ENCODE assay signal across 27 mouse cellular contexts in the genomic region with DNA sequence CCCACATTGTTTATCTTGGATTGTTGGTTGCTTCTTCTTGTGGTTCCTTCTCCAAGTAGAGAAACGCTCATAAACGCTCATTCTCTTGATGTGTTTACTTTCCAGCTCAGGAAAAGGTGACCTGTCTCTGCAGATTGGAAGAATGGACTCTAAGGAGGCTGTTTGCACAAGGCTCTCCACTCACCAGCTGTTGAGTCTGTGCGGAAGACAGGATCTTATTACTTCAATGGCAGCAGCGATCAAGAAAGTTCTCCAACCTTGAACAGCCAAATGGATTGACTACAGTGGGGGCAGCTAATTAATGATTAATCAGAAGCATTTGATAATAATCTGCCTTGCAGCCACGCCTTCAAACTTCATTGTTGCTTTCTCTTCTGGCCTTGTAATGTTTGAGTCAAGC. TPM values are rescaled to one million over a fixed set of nuclear protein-coding genes. Genes with fewer than 3 reads are reported as not detected.
DNase-seq lines count a peak whose midpoint lies in the region; ATAC-seq and TF ChIP-seq lines count a peak whose summit lies in the region.
"Had no signal": no experiment of that assay in that cellular context is flagged by ENCODE, and none has a peak within 500 bp of the region (broad histone marks: within the 10 kb centered on the region; RNA-seq: fewer than 3 reads in every experiment).

No protein-coding gene starts in this region.

- WGBS in kidney, embryonic 15.5 days, result 19% methylated on average over 5 of the region's 5 CpGs
- WGBS in intestine, embryonic 16.5 days, result 24% methylated on average over 5 of the region's 5 CpGs
- WGBS in small intestine, adult 2 months, result 14% methylated on average over 5 of the region's 5 CpGs
- WGBS in midbrain, embryonic 10.5 days, result 80% methylated on average over 5 of the region's 5 CpGs

- H3K27me3 ChIP-seq in kidney, embryonic 15.5 days, result no peaks in the 10 kb centered on the region
- H3K27me3 ChIP-seq in intestine, embryonic 16.5 days (replicated peaks; ENCODE audit: control insufficient read depth, insufficient read depth, low read length), result no peaks in the 10 kb centered on the region
- no peaks in the 10 kb centered on the region for H3K27me3 ChIP-seq in small intestine, adult 2 months (ENCODE audit: control insufficient read depth, insufficient read depth, low read length)
- H3K27me3 ChIP-seq in midbrain, embryonic 10.5 days (ENCODE audit: low read depth, poor library complexity, severe bottlenecking), result no peaks in the 10 kb centered on the region
- H3K27me3 ChIP-seq: heart, embryonic 15.5 days; liver, embryonic 12.5 days; midbrain, embryonic 13.5 days; neural tube, embryonic 15.5 days had no signal

- H3K4me2 ChIP-seq in kidney, embryonic 15.5 days, result peak overlapping the region; percentile 23; the same call in 1 of the 2 replicates
- H3K4me2 ChIP-seq in intestine, embryonic 16.5 days (ENCODE audit: low read depth, low read length), result 0 out of 2 replicates have a peak overlapping the region, but pooled peaks have one; percentile 5
- H3K4me2 ChIP-seq: heart, embryonic 15.5 days; liver, embryonic 12.5 days; midbrain, embryonic 13.5 days; neural tube, embryonic 15.5 days had no signal

- no peak for TF ChIP-seq POLR2A in small intestine, adult 2 months (IDR thresholded peaks at IDR 0.05; ENCODE audit: low read depth, low read length)

- DNase-seq in kidney, postnatal 36 days, result no peak
- peak; percentile 57 for DNase-seq in yolk sac, embryonic 10.5 days (ENCODE audit: low spot score)
- DNase-seq in heart, adult 8-10 months (ENCODE audit: low spot score), result no peak
- DNase-seq in midbrain, embryonic 10.5 days (ENCODE audit: low spot score), result no peak
- DNase-seq: adrenal gland, adult 2 months; adrenal gland, postnatal 36 days; B cell, adult 2 months; cerebellum, adult 18-20 months; cerebellum, postnatal 10 days; gastrocnemius, postnatal 10 days; layer of hippocampus, postnatal 36 days; left cerebral cortex, postnatal 4 days; liver, postnatal 0 days; lung, postnatal 4 days; thymus, postnatal 14 days had no signal

- no peaks in the 10 kb centered on the region for H3K9me3 ChIP-seq in kidney, embryonic 15.5 days (replicated peaks)
- no peaks in the 10 kb centered on the region for H3K9me3 ChIP-seq in intestine, embryonic 16.5 days (ENCODE audit: control insufficient read depth, low read length)
- H3K9me3 ChIP-seq in midbrain, embryonic 10.5 days (replicated peaks), result no peaks in the 10 kb centered on the region
- H3K9me3 ChIP-seq: heart, embryonic 10.5 days; heart, embryonic 15.5 days; liver, embryonic 12.5 days; megakaryocyte, embryonic 14.5 days; midbrain, embryonic 13.5 days; neural tube, embryonic 15.5 days had no signal

- no peak; the same call in 1 of the 2 replicates for ATAC-seq in kidney, embryonic 15.5 days (replicated peaks; ENCODE audit: low FRiP score)
- peak; percentile 84 for ATAC-seq in intestine, embryonic 16.5 days
- ATAC-seq: forebrain, embryonic 16.5 days; hindbrain, postnatal 0 days; liver, embryonic 12.5 days; liver, postnatal 0 days; midbrain, embryonic 13.5 days had no signal

- H3K9ac ChIP-seq in kidney, embryonic 15.5 days, result no peak overlapping the region
- no peak overlapping the region for H3K9ac ChIP-seq in intestine, embryonic 16.5 days (ENCODE audit: low read depth, low read length)
- H3K9ac ChIP-seq: heart, embryonic 15.5 days; liver, embryonic 12.5 days; liver, postnatal 0 days; midbrain, embryonic 13.5 days; neural tube, embryonic 15.5 days had no signal

- H3K4me3 ChIP-seq in kidney, embryonic 15.5 days (replicated peaks), result no peak overlapping the region
- no peak overlapping the region for H3K4me3 ChIP-seq in intestine, embryonic 16.5 days (ENCODE audit: low read length)
- no peak overlapping the region for H3K4me3 ChIP-seq in small intestine, adult 2 months (ENCODE audit: low read depth, low read length)
- H3K4me3 ChIP-seq in midbrain, embryonic 10.5 days, result no peak overlapping the region
- H3K4me3 ChIP-seq: erythroblast, embryonic 14.5 days; heart, embryonic 10.5 days; heart, embryonic 15.5 days; liver, embryonic 12.5 days; megakaryocyte, embryonic 14.5 days; midbrain, embryonic 13.5 days; neural tube, embryonic 15.5 days had no signal

- peaks cover 17% of the 10 kb centered on the region for H3K4me1 ChIP-seq in kidney, embryonic 15.5 days
- peaks cover 6% of the 10 kb centered on the region; the same call in 1 of the 2 replicates for H3K4me1 ChIP-seq in intestine, embryonic 16.5 days (ENCODE audit: control insufficient read depth, insufficient read depth, low read length)
- H3K4me1 ChIP-seq in small intestine, adult 2 months (ENCODE audit: control insufficient read depth, insufficient read depth, insufficient read length, low read length), result peaks cover 9% of the 10 kb centered on the region; the same call in 1 of the 2 replicates
- H3K4me1 ChIP-seq in midbrain, embryonic 10.5 days, result peaks cover 19% of the 10 kb centered on the region
- H3K4me1 ChIP-seq: liver, embryonic 12.5 days; megakaryocyte, embryonic 14.5 days had no signal

- H3K27ac ChIP-seq in kidney, embryonic 15.5 days, result peak overlapping the region; percentile 73
- H3K27ac ChIP-seq in intestine, embryonic 16.5 days (ENCODE audit: low read length), result peak overlapping the region; percentile 57
- H3K27ac ChIP-seq in small intestine, adult 2 months (ENCODE audit: insufficient read depth, low read depth, low read length), result peak overlapping the region; percentile 57
- no peak overlapping the region for H3K27ac ChIP-seq in midbrain, embryonic 10.5 days (replicated peaks)
- H3K27ac ChIP-seq: heart, embryonic 10.5 days; heart, embryonic 15.5 days; hindbrain, postnatal 0 days; liver, embryonic 12.5 days; midbrain, embryonic 13.5 days; neural tube, embryonic 15.5 days had no signal

- H3K36me3 ChIP-seq in kidney, embryonic 15.5 days, result no peaks in the 10 kb centered on the region
- H3K36me3 ChIP-seq in intestine, embryonic 16.5 days (ENCODE audit: control insufficient read depth, insufficient read depth, low read length), result no peaks in the 10 kb centered on the region
- no peaks in the 10 kb centered on the region for H3K36me3 ChIP-seq in small intestine, adult 2 months (ENCODE audit: control insufficient read depth, insufficient read depth, low read length)
- H3K36me3 ChIP-seq in midbrain, embryonic 10.5 days, result no peaks in the 10 kb centered on the region
- H3K36me3 ChIP-seq: heart, embryonic 10.5 days; heart, embryonic 15.5 days; liver, embryonic 12.5 days; midbrain, embryonic 13.5 days; neural tube, embryonic 15.5 days had no signal

- TF ChIP-seq CTCF in small intestine, adult 2 months (IDR thresholded peaks at IDR 0.05; ENCODE audit: extremely low read depth, insufficient read length, insufficient replicate concordance, low read depth, low read length), result no peak

RNA-seq across cellular contexts. Expression of gene Fsd1l, which starts 9.8 kb away (rescaled TPM):
- 9.6 and 11.5 TPM in 2 replicates for polyA plus RNA-seq in kidney, embryonic 15.5 days (2015; fragmentation: Nextera tagmentation; extraction: Ambion mirVana)
- polyA plus RNA-seq in intestine, embryonic 16.5 days (2015; fragmentation: Nextera tagmentation; extraction: Ambion mirVana), result 9.2 and 12.4 TPM in 2 replicates
- polyA plus RNA-seq in small intestine, adult 2 months (2012; rRNA removed), result 0.09 and 0.53 TPM in 2 replicates
- 10 to 100 TPM; 45.2 to 59.2 (median 53.8) TPM for total RNA-seq in heart, adult 8-10 months (2022)
- polyA plus RNA-seq in midbrain, embryonic 10.5 days (2016; fragmentation: Nextera tagmentation; extraction: Ambion mirVana), result 28.1 and 29.2 TPM in 2 replicates
- polyA plus RNA-seq: erythroblast, embryonic 14.5 days had no signal
